Comparison of ENCODE assay signal across 9 mouse cellular contexts in genomic region chr10:86793509-86793951, GRCm38 (mm10). TPM values are rescaled to one million over a fixed set of nuclear protein-coding genes. Genes with fewer than 3 reads are reported as not detected.
DNase-seq lines count a peak whose midpoint lies in the region; ATAC-seq and TF ChIP-seq lines count a peak whose summit lies in the region.
"Had no signal": no experiment of that assay in that cellular context is flagged by ENCODE, and none has a peak within 500 bp of the region (broad histone marks: within the 10 kb centered on the region; RNA-seq: fewer than 3 reads in every experiment).

No protein-coding gene starts in this region.

- 62% methylated on average over 2 of the region's 2 CpGs for WGBS in liver, embryonic 11.5 days
- WGBS in liver, postnatal 0 days (ENCODE audit: insufficient replicate concordance): 78% methylated on average over 2 of the region's 2 CpGs

- peak; percentile 51 for ATAC-seq in liver, embryonic 11.5 days (replicated peaks; ENCODE audit: low FRiP score)
- no peak for ATAC-seq in liver, postnatal 0 days
- ATAC-seq: forebrain, postnatal 0 days had no signal

- no peak for TF ChIP-seq POLR2A in myocyte (IDR thresholded peaks at IDR 0.05; ENCODE audit: insufficient read length, low read depth)

- H3K4me1 ChIP-seq in liver, embryonic 11.5 days (replicated peaks; ENCODE audit: control insufficient read depth, insufficient read depth, low read length): no peaks in the 10 kb centered on the region
- no peaks in the 10 kb centered on the region for H3K4me1 ChIP-seq in liver, postnatal 0 days (ENCODE audit: insufficient read depth)

- no peaks in the 10 kb centered on the region for H3K36me3 ChIP-seq in liver, embryonic 11.5 days (ENCODE audit: control insufficient read depth, insufficient read depth, low read length)
- no peaks in the 10 kb centered on the region for H3K36me3 ChIP-seq in liver, postnatal 0 days (replicated peaks; ENCODE audit: insufficient read depth, low read length)
- no peaks in the 10 kb centered on the region for H3K36me3 ChIP-seq in myocyte (ENCODE audit: control insufficient read depth, insufficient read depth)

- no peak overlapping the region for H3K9ac ChIP-seq in liver, embryonic 11.5 days (ENCODE audit: low read depth, low read length)
- no peak overlapping the region for H3K9ac ChIP-seq in liver, postnatal 0 days (replicated peaks)
- H3K9ac ChIP-seq: forebrain, postnatal 0 days had no signal

- DNase-seq in liver, embryonic 11.5 days (ENCODE audit: low spot score): no peak
- DNase-seq in liver, postnatal 0 days: no peak
- DNase-seq in heart, adult 8-10 months (ENCODE audit: low spot score): peak; percentile 71
- peak; percentile 52 to 62 for DNase-seq in heart, postnatal 14 days
- no peak for DNase-seq in B cell, adult 2 months
- DNase-seq in spleen, postnatal 10 days (ENCODE audit: low spot score in 2 of 2): no peak
- DNase-seq: forebrain, postnatal 0 days; right cerebral cortex, postnatal 4 days had no signal

- TF ChIP-seq EP300 in liver, postnatal 0 days (IDR thresholded peaks at IDR 0.05; ENCODE audit: low read depth): no peak

- H3K79me2 ChIP-seq in myocyte (ENCODE audit: control insufficient read depth, insufficient read depth): peaks cover 70% of the 10 kb centered on the region

- H3K9me3 ChIP-seq in liver, embryonic 11.5 days (ENCODE audit: control insufficient read depth, low read length): no peaks in the 10 kb centered on the region
- no peaks in the 10 kb centered on the region for H3K9me3 ChIP-seq in liver, postnatal 0 days (ENCODE audit: low read length)

- intact Hi-C loops in heart, postnatal 14 days (cut with DNase I): no loop called here

- no peak for TF ChIP-seq CTCF in liver, postnatal 0 days (IDR thresholded peaks at IDR 0.05; ENCODE audit: low read depth)

- no peak overlapping the region for H3K4me3 ChIP-seq in liver, embryonic 11.5 days (ENCODE audit: low read depth, low read length)
- no peak overlapping the region for H3K4me3 ChIP-seq in liver, postnatal 0 days (ENCODE audit: low read depth, low read length)
- H3K4me3 ChIP-seq in myocyte: no peak overlapping the region

- no peak overlapping the region for H3K4me2 ChIP-seq in liver, embryonic 11.5 days
- no peak overlapping the region for H3K4me2 ChIP-seq in liver, postnatal 0 days (ENCODE audit: low read depth, low read length)
- H3K4me2 ChIP-seq in myocyte (ENCODE audit: low read depth): no peak overlapping the region

- no peak overlapping the region for H3K27ac ChIP-seq in liver, embryonic 11.5 days (ENCODE audit: low read depth, low read length)
- no peak overlapping the region for H3K27ac ChIP-seq in liver, postnatal 0 days (ENCODE audit: low read depth)

- no peaks in the 10 kb centered on the region for H3K27me3 ChIP-seq in liver, embryonic 11.5 days (replicated peaks; ENCODE audit: control insufficient read depth, insufficient read depth, low read length)
- no peaks in the 10 kb centered on the region for H3K27me3 ChIP-seq in liver, postnatal 0 days (ENCODE audit: insufficient read depth, low read length)
- H3K27me3 ChIP-seq in myocyte (ENCODE audit: control insufficient read depth, insufficient read depth, insufficient read length): no peaks in the 10 kb centered on the region

- H3ac ChIP-seq in myocyte (ENCODE audit: control insufficient read depth, insufficient read length): no peak overlapping the region

TF ChIP-seq in myocyte, 11 proteins besides CTCF, POLR2A, EP300 and RAD21:
- TF ChIP-seq TCF12 (IDR thresholded peaks at IDR 0.05; ENCODE audit: insufficient read depth, poor library complexity, severe bottlenecking): no peak
- TF ChIP-seq MYOG (IDR thresholded peaks at IDR 0.05; ENCODE audit: control insufficient read depth in 1 of 3, insufficient read depth in 1 of 3, insufficient read length in 2 of 3, low read depth in 2 of 3): peak in 2 of 3 experiments; percentile 49 to 51

RNA-seq across cellular contexts. Expression of gene Nt5dc3, which starts 14.7 kb away (rescaled TPM):
- polyA plus RNA-seq in liver, embryonic 11.5 days (2014; fragmentation: Nextera tagmentation; extraction: Ambion mirVana): 1.1 and 1.3 TPM in 2 replicates
- 0.40 and 0.51 TPM in 2 replicates for polyA plus RNA-seq in liver, postnatal 0 days (2015; fragmentation: Nextera tagmentation; extraction: Ambion mirVana)
- total RNA-seq in heart, adult 8-10 months (2022): 10 to 100 TPM; 35.3 to 44.4 (median 39.4) TPM
- 10 to 100 TPM; 28.2 to 31.6 TPM for total RNA-seq in heart, postnatal 14 days (2021)
- polyA plus RNA-seq in myocyte (2012; fragmentation: generic; extraction: Trizol): 15.5 TPM

RNA-seq across cellular contexts. Expression of gene Gm49358, which starts 29.8 kb away (rescaled TPM):
- not detected in 2 replicates for polyA plus RNA-seq in liver, embryonic 11.5 days (2014; fragmentation: Nextera tagmentation; extraction: Ambion mirVana)
- polyA plus RNA-seq in liver, postnatal 0 days (2015; fragmentation: Nextera tagmentation; extraction: Ambion mirVana): not detected in 2 replicates
- total RNA-seq in heart, adult 8-10 months (2022): 10 to 100 TPM in 3 of 4 experiments, 1 to 10 TPM in 1; 6.3 to 16.6 (median 15.0) TPM
- 10 to 100 TPM in 1 of 2 experiments, 1 to 10 TPM in 1; 7.2 to 12.1 TPM for total RNA-seq in heart, postnatal 14 days (2021)
- not detected for polyA plus RNA-seq in myocyte (2012; fragmentation: generic; extraction: Trizol)
- polyA plus RNA-seq: forebrain, postnatal 0 days had no signal

Comparison
In these comparisons a context has a peak if more than half of its experiments do, and no peak if none do; other contexts are left out.
1. DNase-seq: peak in heart, adult 8-10 months (single experiment) and heart, postnatal 14 days (2 of 2); none in liver, embryonic 11.5 days (single experiment), liver, postnatal 0 days (single experiment), B cell, adult 2 months (0 of 2) and spleen, postnatal 10 days (0 of 2).